Mouse (Mus musculus): ENCODE data around the gene Plac1.
"Not testable (repeated sequence)": the region's sequence is repeated elsewhere in the genome, so short reads cannot be mapped to it uniquely, and the experiment has no call there.

- TF ChIP-seq POLR2A (IDR thresholded peaks at IDR 0.05; ENCODE audit: low read depth, low read length); TCF12 (IDR thresholded peaks at IDR 0.05; ENCODE audit: low read depth, low read length); CTCF (conservative IDR thresholded peaks at IDR 0.05 in 1 of 2, IDR thresholded peaks at IDR 0.05 in 1 of 2; ENCODE audit: low read depth in 2 of 2, low read length in 2 of 2); CHD1 (IDR thresholded peaks at IDR 0.05; ENCODE audit: low read depth, low read length); MYC (IDR thresholded peaks at IDR 0.05; ENCODE audit: low read depth, low read length); EP300 (IDR thresholded peaks at IDR 0.05; ENCODE audit: low read length); E2F4 (IDR thresholded peaks at IDR 0.05; ENCODE audit: insufficient replicate concordance, low read depth, low read length); JUND (conservative IDR thresholded peaks at IDR 0.05; ENCODE audit: low read depth, low read length); KAT2A (IDR thresholded peaks at IDR 0.05; ENCODE audit: insufficient replicate concordance, low read length); ZC3H11A (IDR thresholded peaks at IDR 0.05; ENCODE audit: low read depth, low read length); USF1 (IDR thresholded peaks at IDR 0.05; ENCODE audit: low read depth, low read length); PAX5 (IDR thresholded peaks at IDR 0.05; ENCODE audit: low read length): not testable (repeated sequence)
These were observed 31.7 kb upstream of the Plac1 start for GRCm38 (mm10) chrX:53271628-53272027.
